Mouse (Mus musculus): ENCODE measurements at regions not wholly inside any gene's neighbourhood (a gene's known extent, or its start where the extent isn't known, plus 50 kb on each side); places are given as distances from the start of the nearest gene placed in this dataset.

DNA sequence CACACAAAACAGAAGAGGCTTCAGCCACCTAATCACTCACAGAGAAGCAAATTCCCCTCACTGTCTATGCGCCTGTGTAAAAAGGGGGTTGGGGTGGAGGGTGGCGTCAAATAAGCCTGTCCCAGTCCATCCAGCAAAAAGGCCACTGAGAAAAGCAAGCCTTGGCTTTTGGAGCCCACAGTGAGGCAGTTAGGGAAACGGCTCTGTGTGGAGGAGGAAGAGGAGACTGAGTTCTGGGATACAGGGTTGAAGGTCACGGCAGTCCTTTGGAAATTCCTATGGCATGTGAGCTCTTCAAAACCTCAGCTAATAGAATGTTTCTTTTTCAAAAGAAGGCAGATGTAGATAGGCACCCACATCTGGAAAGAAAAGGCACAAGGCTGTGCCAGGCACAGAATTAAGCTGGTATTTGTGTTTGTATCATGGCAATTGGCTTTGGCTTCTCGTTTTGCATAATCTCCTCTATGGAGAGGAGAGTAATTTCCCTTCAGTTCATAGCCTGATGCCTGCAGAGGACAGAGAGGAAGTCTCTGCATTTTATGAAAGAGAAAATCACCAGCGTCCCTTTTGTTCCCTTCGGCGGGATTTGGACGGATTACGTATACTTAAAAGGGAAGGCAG is 319.3 kb downstream of the Sorl1 start:
- Histone ChIP-seq H3K27ac (no peak overlapping the region), H3K27me3 (ENCODE audit: control insufficient read depth, insufficient read depth, low read length) (no peaks in the 10 kb centered on the region), H3K36me3 (replicated peaks; ENCODE audit: control insufficient read depth, insufficient read depth, low read depth) (no peaks in the 10 kb centered on the region), H3K9ac (replicated peaks) (no peak overlapping the region), H3K4me2 (ENCODE audit: low read depth) (no peak overlapping the region), H3K4me1 (replicated peaks; ENCODE audit: control insufficient read depth in 2 of 2, insufficient read depth in 2 of 2, low read length in 1 of 2) (peaks cover 0 to 6% of the 10 kb centered on the region in 2 experiments; a peak in 2 of 4 replicates), H3K4me3 (ENCODE audit: insufficient read depth in 1 of 2, low read depth in 2 of 2, low read length in 2 of 2) (no peak overlapping the region), H3K9me3 (ENCODE audit: control insufficient read depth, low read length) (no peaks in the 10 kb centered on the region)
- no peak for DNase-seq (ENCODE audit: low read depth in 3 of 3, low spot score in 3 of 3)
- WGBS (ENCODE audit: insufficient replicate concordance): 53% methylated on average over 10 of the region's 10 CpGs
- no peak for ATAC-seq (ENCODE audit: insufficient read depth)
- TF ChIP-seq CTCF (IDR thresholded peaks at IDR 0.05; ENCODE audit: low read depth): no peak

- TF ChIP-seq EP300 (IDR thresholded peaks at IDR 0.05; ENCODE audit: low read depth) (no peak), CTCF (IDR thresholded peaks at IDR 0.05; ENCODE audit: low read depth) (no peak)
Observed at GRCm38 (mm10) chr9:41803680-41804460, 320.2 kb downstream of the Sorl1 start.

DNA sequence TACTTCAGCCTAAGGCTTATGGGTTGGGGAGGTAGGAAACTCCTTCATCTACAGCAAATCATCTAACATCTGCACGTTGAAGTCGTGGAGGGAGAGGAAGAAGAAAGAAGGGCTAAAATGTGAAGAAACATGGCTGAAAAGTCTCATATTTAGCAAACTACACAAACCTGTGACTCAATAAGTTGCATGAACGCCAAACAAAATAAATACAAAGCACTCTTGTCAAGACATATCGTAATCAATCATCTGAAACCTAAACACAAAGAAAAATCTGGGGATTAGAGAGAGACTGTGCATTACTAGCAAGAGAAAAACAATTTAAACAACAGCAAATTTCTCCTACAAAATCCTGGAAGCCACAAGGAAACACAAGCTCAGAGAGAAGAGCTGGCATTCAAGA is 322.7 kb downstream of the Sorl1 start:
- no peak overlapping the region for H3K27ac ChIP-seq
- 43% methylated on average over 4 of the region's 4 CpGs for WGBS (ENCODE audit: insufficient replicate concordance)
- TF ChIP-seq CTCF (IDR thresholded peaks at IDR 0.05; ENCODE audit: low read depth) (no peak), EP300 (IDR thresholded peaks at IDR 0.05; ENCODE audit: low read depth) (no peak)
- ATAC-seq (ENCODE audit: insufficient read depth) (no peak), DNase-seq (ENCODE audit: low read depth in 3 of 3, low spot score in 3 of 3) (no peak)
- H3K27me3 ChIP-seq (ENCODE audit: control insufficient read depth, insufficient read depth, low read length): no peaks in the 10 kb centered on the region
- H3K9me3 ChIP-seq (ENCODE audit: control insufficient read depth, low read length): no peaks in the 10 kb centered on the region
- no peak overlapping the region for H3K9ac ChIP-seq (replicated peaks)
- no peaks in the 10 kb centered on the region for H3K36me3 ChIP-seq (replicated peaks; ENCODE audit: control insufficient read depth, insufficient read depth, low read depth)
- H3K4me2 ChIP-seq (ENCODE audit: low read depth): no peak overlapping the region
- H3K4me1 ChIP-seq (replicated peaks; ENCODE audit: control insufficient read depth in 2 of 2, insufficient read depth in 2 of 2, low read length in 1 of 2): peaks cover 0 to 6% of the 10 kb centered on the region in 2 experiments; a peak in 2 of 4 replicates
- no peak overlapping the region for H3K4me3 ChIP-seq (ENCODE audit: insufficient read depth in 1 of 2, low read depth in 2 of 2, low read length in 2 of 2)

More at GRCm38 (mm10) chr9:41803680-41804460, 320.2 kb downstream of the Sorl1 start:
- Histone ChIP-seq H3K27ac (no peak overlapping the region), H3K4me3 (ENCODE audit: insufficient read depth in 1 of 2, low read depth in 2 of 2, low read length in 2 of 2) (no peak overlapping the region), H3K27me3 (ENCODE audit: control insufficient read depth, insufficient read depth, low read length) (no peaks in the 10 kb centered on the region), H3K4me2 (ENCODE audit: low read depth) (no peak overlapping the region), H3K9me3 (ENCODE audit: control insufficient read depth, low read length) (no peaks in the 10 kb centered on the region), H3K36me3 (replicated peaks; ENCODE audit: control insufficient read depth, insufficient read depth, low read depth) (no peaks in the 10 kb centered on the region), H3K4me1 (replicated peaks; ENCODE audit: control insufficient read depth in 2 of 2, insufficient read depth in 2 of 2, low read length in 1 of 2) (peaks cover 0 to 6% of the 10 kb centered on the region in 2 experiments; a peak in 2 of 4 replicates), H3K9ac (replicated peaks) (no peak overlapping the region)
- 58% methylated on average over 11 of the region's 11 CpGs for WGBS (ENCODE audit: insufficient replicate concordance)
- ATAC-seq (ENCODE audit: insufficient read depth) (no peak), DNase-seq (ENCODE audit: low read depth in 3 of 3, low spot score in 3 of 3) (no peak)

- ATAC-seq (ENCODE audit: insufficient read depth) (no peak), DNase-seq (ENCODE audit: low read depth in 3 of 3, low spot score in 3 of 3) (no peak)
- Histone ChIP-seq H3K9ac (replicated peaks) (no peak overlapping the region), H3K27ac (no peak overlapping the region), H3K9me3 (ENCODE audit: control insufficient read depth, low read length) (no peaks in the 10 kb centered on the region), H3K36me3 (replicated peaks; ENCODE audit: control insufficient read depth, insufficient read depth, low read depth) (no peaks in the 10 kb centered on the region), H3K27me3 (ENCODE audit: control insufficient read depth, insufficient read depth, low read length) (no peaks in the 10 kb centered on the region), H3K4me2 (ENCODE audit: low read depth) (no peak overlapping the region), H3K4me1 (replicated peaks; ENCODE audit: control insufficient read depth in 2 of 2, insufficient read depth in 2 of 2, low read length in 1 of 2) (no peaks in the 10 kb centered on the region), H3K4me3 (ENCODE audit: insufficient read depth in 1 of 2, low read depth in 2 of 2, low read length in 2 of 2) (no peak overlapping the region)
- WGBS (ENCODE audit: insufficient replicate concordance): 52% methylated on average over 6 of the region's 6 CpGs
- TF ChIP-seq EP300 (IDR thresholded peaks at IDR 0.05; ENCODE audit: low read depth) (no peak), CTCF (IDR thresholded peaks at IDR 0.05; ENCODE audit: low read depth) (no peak)
Observed at GRCm38 (mm10) chr9:41792830-41793213, 331.3 kb downstream of the Sorl1 start.

DNA sequence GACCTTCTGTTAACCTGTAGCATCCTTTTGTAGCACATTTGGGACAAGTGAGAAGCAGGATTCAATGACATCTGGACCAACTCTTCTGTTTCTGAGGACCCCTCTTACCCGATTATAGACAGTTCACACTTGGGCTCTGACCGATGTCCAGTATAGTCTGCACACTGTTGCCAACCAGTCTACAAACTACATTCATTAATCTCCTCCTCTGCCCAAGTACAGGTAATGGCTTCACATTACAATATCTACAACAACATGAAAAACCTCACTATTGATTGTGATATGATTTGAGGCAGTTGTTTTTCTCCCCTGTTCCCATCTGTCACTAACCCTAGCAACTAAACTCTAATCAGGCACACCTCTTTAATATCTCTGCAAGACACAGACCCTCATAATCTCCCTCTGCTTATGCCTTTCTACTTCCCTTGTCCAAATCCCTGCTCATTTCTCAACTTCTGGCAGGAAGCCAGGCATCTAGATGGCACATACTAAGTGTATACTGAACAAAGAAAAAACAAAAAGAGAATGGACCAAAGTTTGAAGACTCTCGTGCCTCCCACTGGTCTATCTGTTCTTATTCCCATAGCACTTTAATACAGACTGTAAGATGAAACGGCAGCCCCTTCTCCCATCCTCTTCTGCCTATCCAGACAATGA is 331.8 kb downstream of the Sorl1 start:
- no peak overlapping the region for H3K9ac ChIP-seq (replicated peaks)
- ATAC-seq (ENCODE audit: insufficient read depth): no peak
- WGBS (ENCODE audit: insufficient replicate concordance): 56% methylated on average over 4 of the region's 4 CpGs

More for the DNA sequence above, 331.8 kb downstream of the Sorl1 start:
- Histone ChIP-seq H3K27ac (no peak overlapping the region), H3K4me3 (ENCODE audit: insufficient read depth in 1 of 2, low read depth in 2 of 2, low read length in 2 of 2) (no peak overlapping the region), H3K4me1 (replicated peaks; ENCODE audit: control insufficient read depth in 2 of 2, insufficient read depth in 2 of 2, low read length in 1 of 2) (no peaks in the 10 kb centered on the region), H3K27me3 (ENCODE audit: control insufficient read depth, insufficient read depth, low read length) (no peaks in the 10 kb centered on the region), H3K9me3 (ENCODE audit: control insufficient read depth, low read length) (no peaks in the 10 kb centered on the region), H3K4me2 (ENCODE audit: low read depth) (no peak overlapping the region), H3K36me3 (replicated peaks; ENCODE audit: control insufficient read depth, insufficient read depth, low read depth) (no peaks in the 10 kb centered on the region)
- no peak for TF ChIP-seq EP300 (IDR thresholded peaks at IDR 0.05; ENCODE audit: low read depth)
- TF ChIP-seq CTCF (IDR thresholded peaks at IDR 0.05; ENCODE audit: low read depth): no peak
- DNase-seq (ENCODE audit: low read depth in 3 of 3, low spot score in 3 of 3): no peak

All from liver, embryonic 14.5 days (tissue).